Mouse (Mus musculus): Measurements from ENCODE around the gene Fthl17c. TPM values are rescaled to one million over a fixed set of nuclear protein-coding genes. Genes with fewer than 3 reads are reported as not detected.
"Not testable (repeated sequence)": the region's sequence is repeated elsewhere in the genome, so short reads cannot be mapped to it uniquely, and the experiment has no call there.

Gene Fthl17c
- polyA plus RNA-seq (2016; fragmentation: Nextera tagmentation; extraction: Ambion mirVana) = not detected in 2 replicates

GRCm38 (mm10) chrX:8976459-8976858 is at the start of gene Fthl17c:
Gene Fthl17c (minus strand): TSS chrX:8976559.
- H3K4me3 ChIP-seq; H3K27me3 ChIP-seq (replicated peaks); H3K36me3 ChIP-seq; ATAC-seq; H3K4me2 ChIP-seq; H3K4me1 ChIP-seq; H3K27ac ChIP-seq; H3K9ac ChIP-seq; H3K9me3 ChIP-seq (replicated peaks): not testable (repeated sequence)
- WGBS (ENCODE audit: insufficient replicate concordance) = no CpG with 5 or more reads among the region's 11 CpGs

GRCm38 (mm10) chrX:9019481-9019880 is 43.1 kb upstream of the Fthl17c start:
- 52% methylated on average over 9 of the region's 10 CpGs for WGBS (ENCODE audit: insufficient replicate concordance)
- ATAC-seq = no peak
- H3K4me2 ChIP-seq = no peak overlapping the region

GRCm38 (mm10) chrX:9016079-9016478 is 39.7 kb upstream of the Fthl17c start:
- no peaks in the 10 kb centered on the region for H3K9me3 ChIP-seq (replicated peaks)
- H3K9ac ChIP-seq = no peak overlapping the region
- H3K4me2 ChIP-seq = no peak overlapping the region
- ATAC-seq = no peak
- no peaks in the 10 kb centered on the region for H3K27me3 ChIP-seq (replicated peaks)
- WGBS (ENCODE audit: insufficient replicate concordance) = 43% methylated on average over 1 of the region's 1 CpGs
- H3K27ac ChIP-seq = no peak overlapping the region
- no peaks in the 10 kb centered on the region for H3K36me3 ChIP-seq
- no peaks in the 10 kb centered on the region for H3K4me1 ChIP-seq
- no peak overlapping the region for H3K4me3 ChIP-seq

More at GRCm38 (mm10) chrX:9019481-9019880, 43.1 kb upstream of the Fthl17c start:
- Histone ChIP-seq H3K36me3 (no peaks in the 10 kb centered on the region), H3K4me1 (no peaks in the 10 kb centered on the region), H3K27ac (no peak overlapping the region), H3K9me3 (replicated peaks) (no peaks in the 10 kb centered on the region), H3K27me3 (replicated peaks) (no peaks in the 10 kb centered on the region), H3K9ac (no peak overlapping the region), H3K4me3 (no peak overlapping the region)

GRCm38 (mm10) chrX:8986655-8987054 is 10.3 kb upstream of the Fthl17c start, which contains the start of gene Fthl17d:
Gene Fthl17d (minus strand): TSS chrX:8986755.
- WGBS (ENCODE audit: insufficient replicate concordance) = no CpG with 5 or more reads among the region's 9 CpGs
- not testable (repeated sequence) for H3K27me3 ChIP-seq (replicated peaks); H3K4me1 ChIP-seq; H3K9me3 ChIP-seq (replicated peaks); H3K4me3 ChIP-seq; H3K4me2 ChIP-seq; H3K27ac ChIP-seq; H3K9ac ChIP-seq; ATAC-seq; H3K36me3 ChIP-seq

- not testable (repeated sequence) for H3K4me1 ChIP-seq; H3K4me2 ChIP-seq; H3K27me3 ChIP-seq (replicated peaks); ATAC-seq; H3K9ac ChIP-seq; H3K27ac ChIP-seq; H3K9me3 ChIP-seq (replicated peaks); H3K4me3 ChIP-seq; H3K36me3 ChIP-seq
- WGBS (ENCODE audit: insufficient replicate concordance) = 30% methylated on average over 4 of the region's 4 CpGs
Observed at GRCm38 (mm10) chrX:8964618-8965017, 11.7 kb downstream of the Fthl17c start.

- H3K27me3 ChIP-seq (replicated peaks); H3K4me1 ChIP-seq; H3K4me2 ChIP-seq; H3K9ac ChIP-seq; H3K27ac ChIP-seq; H3K4me3 ChIP-seq; H3K36me3 ChIP-seq; H3K9me3 ChIP-seq (replicated peaks); ATAC-seq: not testable (repeated sequence)
- WGBS (ENCODE audit: insufficient replicate concordance) = 78% methylated on average over 4 of the region's 11 CpGs
Observed at GRCm38 (mm10) chrX:8962875-8963274, 13.5 kb downstream of the Fthl17c start, which contains the start of gene Fthl17b. Gene Fthl17b (minus strand): TSS chrX:8962975.

GRCm38 (mm10) chrX:8948130-8948805 is 28.1 kb downstream of the Fthl17c start:
- not testable (repeated sequence) for H3K27me3 ChIP-seq (replicated peaks); H3K36me3 ChIP-seq; H3K4me1 ChIP-seq; H3K4me2 ChIP-seq; H3K9me3 ChIP-seq (replicated peaks); H3K4me3 ChIP-seq; ATAC-seq; H3K27ac ChIP-seq; H3K9ac ChIP-seq
- 12% methylated on average over 7 of the region's 7 CpGs for WGBS (ENCODE audit: insufficient replicate concordance)

- Histone ChIP-seq H3K27ac (no peak overlapping the region), H3K9me3 (replicated peaks) (no peaks in the 10 kb centered on the region), H3K4me2 (no peak overlapping the region), H3K36me3 (no peaks in the 10 kb centered on the region), H3K27me3 (replicated peaks) (no peaks in the 10 kb centered on the region), H3K4me3 (no peak overlapping the region), H3K4me1 (no peaks in the 10 kb centered on the region), H3K9ac (no peak overlapping the region)
- ATAC-seq = no peak
- WGBS (ENCODE audit: insufficient replicate concordance) = 65% methylated on average over 8 of the region's 8 CpGs
Observed at GRCm38 (mm10) chrX:8944041-8944440, 32.3 kb downstream of the Fthl17c start.

- Histone ChIP-seq H3K4me2 (no peak overlapping the region), H3K9ac (no peak overlapping the region), H3K36me3 (no peaks in the 10 kb centered on the region), H3K9me3 (replicated peaks) (no peaks in the 10 kb centered on the region), H3K27me3 (replicated peaks) (no peaks in the 10 kb centered on the region), H3K4me1 (no peaks in the 10 kb centered on the region), H3K27ac (no peak overlapping the region), H3K4me3 (no peak overlapping the region)
- no peak for ATAC-seq
- WGBS (ENCODE audit: insufficient replicate concordance) = 32% methylated on average over 4 of the region's 4 CpGs
Observed at GRCm38 (mm10) chrX:8927308-8927707, 49.1 kb downstream of the Fthl17c start.

Other genes with a start within 250 kb of the Fthl17c start
- gene Ssx9, start 228.1 kb downstream of the Fthl17c start, polyA plus RNA-seq (2016; fragmentation: Nextera tagmentation; extraction: Ambion mirVana) = not detected in 2 replicates
- gene Ssxb5, start 172.9 kb downstream of the Fthl17c start, polyA plus RNA-seq (2016; fragmentation: Nextera tagmentation; extraction: Ambion mirVana) = not detected in 2 replicates
- not detected in 2 replicates for gene Gm6592, start 132.6 kb downstream of the Fthl17c start, polyA plus RNA-seq (2016; fragmentation: Nextera tagmentation; extraction: Ambion mirVana)
- not detected in 2 replicates for gene Gm5751, start 102.3 kb downstream of the Fthl17c start, polyA plus RNA-seq (2016; fragmentation: Nextera tagmentation; extraction: Ambion mirVana)
- gene B630019K06Rik, start 84.2 kb downstream of the Fthl17c start, polyA plus RNA-seq (2016; fragmentation: Nextera tagmentation; extraction: Ambion mirVana) = 0.32 and 0.49 TPM in 2 replicates
- not detected in 2 replicates for gene Fthl17b, start 13.6 kb downstream of the Fthl17c start, polyA plus RNA-seq (2016; fragmentation: Nextera tagmentation; extraction: Ambion mirVana)
- not detected in 2 replicates for gene Fthl17d, start 10.2 kb upstream of the Fthl17c start, polyA plus RNA-seq (2016; fragmentation: Nextera tagmentation; extraction: Ambion mirVana)
- not detected in 2 replicates for gene Fthl17e, start 56.9 kb upstream of the Fthl17c start, polyA plus RNA-seq (2016; fragmentation: Nextera tagmentation; extraction: Ambion mirVana)
- gene Fthl17f, start 86.5 kb upstream of the Fthl17c start, polyA plus RNA-seq (2016; fragmentation: Nextera tagmentation; extraction: Ambion mirVana) = not detected in 2 replicates
- not detected in 2 replicates for gene 4930402K13Rik, start 128.0 kb upstream of the Fthl17c start, polyA plus RNA-seq (2016; fragmentation: Nextera tagmentation; extraction: Ambion mirVana)
- 0.23 and 0.52 TPM in 2 replicates for gene Lancl3, start 223.3 kb upstream of the Fthl17c start, polyA plus RNA-seq (2016; fragmentation: Nextera tagmentation; extraction: Ambion mirVana)

All from liver, embryonic 12.5 days (tissue).